Mouse (Mus musculus) CH12.LX (cell line): Measurements from ENCODE around the gene Arhgef33.

ENCODE experiments used
- BHLHE40 ChIP-seq: IDR thresholded peaks from 2 replicates; pipeline ENCODE4 v1.6.1; 2011; ENCODE audit warnings: mild to moderate bottlenecking, low read depth, low read length, improper control_type of control experiment
- CHD1 ChIP-seq: IDR thresholded peaks from 2 replicates; pipeline ENCODE4 v1.6.1; 2012; ENCODE audit warnings: low read depth, low read length, improper control_type of control experiment, inconsistent platforms
- CHD2 ChIP-seq: IDR thresholded peaks from 2 replicates; pipeline ENCODE4 v1.6.1; 2011; ENCODE audit warnings: low read length, improper control_type of control experiment
- CTCF ChIP-seq, 2 experiments: IDR thresholded peaks in 1 of 2; conservative IDR thresholded peaks in 1 of 2; 2 replicates each; pipeline ENCODE4 v1.5.1; 2011 to 2012; ENCODE audit warnings: low read depth in 2 of 2, low read length in 2 of 2, improper control_type of control experiment in 1 of 2, inconsistent platforms in 1 of 2, mild to moderate bottlenecking in 1 of 2, moderate library complexity in 1 of 2
- EP300 ChIP-seq: IDR thresholded peaks from 2 replicates; pipeline ENCODE4 v1.6.1; 2011; ENCODE audit warnings: low read length, improper control_type of control experiment
- GABPA ChIP-seq: IDR thresholded peaks from 2 replicates; pipeline ENCODE4 v1.6.1; 2012; ENCODE audit warnings: low read depth, low read length, improper control_type of control experiment, inconsistent platforms; ENCODE audit not compliant: insufficient replicate concordance
- MAX ChIP-seq: IDR thresholded peaks from 2 replicates; pipeline ENCODE4 v1.6.1; 2011; ENCODE audit warnings: low read length, improper control_type of control experiment
- MXI1 ChIP-seq: IDR thresholded peaks from 2 replicates; pipeline ENCODE4 v1.6.1; 2011; ENCODE audit warnings: mild to moderate bottlenecking, low read depth, low read length, improper control_type of control experiment
- NELFE ChIP-seq: IDR thresholded peaks from 2 replicates; pipeline ENCODE4 v1.6.1; 2011; ENCODE audit warnings: low read depth, low read length, improper control_type of control experiment
- POLR2A ChIP-seq: IDR thresholded peaks from 2 replicates; pipeline ENCODE4 v1.6.1; 2011; ENCODE audit warnings: low read depth, mild to moderate bottlenecking, improper control_type of control experiment, low read length
- ZNF384 ChIP-seq: IDR thresholded peaks from 2 replicates; pipeline ENCODE4 v1.6.1; 2012; ENCODE audit warnings: low read depth, low read length, improper control_type of control experiment, inconsistent platforms

DNA sequence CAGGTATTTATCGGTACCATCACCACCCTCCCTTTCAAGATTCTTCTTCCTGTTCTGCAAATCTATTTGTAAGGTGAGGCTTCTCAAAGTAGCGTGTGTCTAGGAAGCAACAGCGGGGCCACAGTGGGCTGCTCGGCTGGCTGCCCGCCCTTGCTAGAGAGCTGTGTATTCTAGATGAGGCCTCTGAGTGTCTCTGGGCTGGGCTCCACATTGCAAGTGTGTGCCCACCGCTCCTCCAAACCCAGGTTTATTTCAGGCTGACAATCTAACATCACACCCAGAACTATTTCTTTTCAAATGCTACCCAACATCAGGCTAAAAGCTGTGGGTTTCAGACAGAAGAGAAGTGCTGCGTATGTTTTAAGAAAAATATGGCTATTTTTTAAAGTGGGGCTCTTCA lies 119.0 kb downstream of the Arhgef33 start:
- TF ChIP-seq GABPA (no peak), CTCF (conservative IDR thresholded peaks at IDR 0.05 in 1 of 2, IDR thresholded peaks at IDR 0.05 in 1 of 2; ENCODE audit: low read depth in 2 of 2, low read length in 2 of 2) (no peak), CHD1 (no peak), POLR2A (no peak), CHD2 (no peak), ZNF384 (no peak), MXI1 (no peak), NELFE (no peak), BHLHE40 (no peak), EP300 (no peak), MAX (no peak)
